Mouse (Mus musculus) liver, adult 2 months (tissue): ENCODE measurements around the gene Cdkal1. TPM values are rescaled to one million over a fixed set of nuclear protein-coding genes. Genes with fewer than 3 reads are reported as not detected.

Source experiments
- DNase-seq: peaks from one replicate; pipeline ENCODE4 v3.0.0-alpha.2; 2011; ENCODE audit warnings: low read depth, low spot score; ENCODE audit errors: extremely low read depth
- H3K27ac ChIP-seq: fragments of 200-500 bp; replicated peaks from 2 replicates; pipeline ENCODE4 v1.5.1; 2012; ENCODE audit warnings: low read depth, mild to moderate bottlenecking, control low read depth, inconsistent platforms, low read length; ENCODE audit not compliant: insufficient read depth
- H3K27me3 ChIP-seq: fragments of 200-500 bp; 2 replicates; pipeline ENCODE4 v1.6.1; 2012; ENCODE audit warnings: mild to moderate bottlenecking, moderate library complexity, low read length, inconsistent platforms; ENCODE audit not compliant: control insufficient read depth, insufficient read depth
- H3K36me3 ChIP-seq: fragments of 200-500 bp; 2 replicates; pipeline ENCODE4 v1.6.1; 2012; ENCODE audit warnings: low read length, inconsistent platforms; ENCODE audit not compliant: control insufficient read depth, insufficient read depth
- H3K4me1 ChIP-seq: fragments of 200-500 bp; 2 replicates; pipeline ENCODE4 v1.6.1; 2011; ENCODE audit warnings: low read length; ENCODE audit not compliant: control insufficient read depth, insufficient read depth
- H3K4me3 ChIP-seq: fragments of 200-500 bp; 2 replicates; pipeline ENCODE4 v1.5.1; 2011; ENCODE audit warnings: low read depth, mild to moderate bottlenecking, control low read depth, low read length, moderate library complexity; ENCODE audit not compliant: insufficient read depth
- H3K79me2 ChIP-seq: fragments of 200-500 bp; 2 replicates; pipeline ENCODE4 v1.6.1; 2012; ENCODE audit warnings: inconsistent platforms, mild to moderate bottlenecking, low read length, moderate library complexity; ENCODE audit not compliant: control insufficient read depth, insufficient read depth
- H3K9ac ChIP-seq: fragments of 200-500 bp; 2 replicates; pipeline ENCODE4 v1.6.1; 2012; ENCODE audit warnings: low read depth, mild to moderate bottlenecking, control low read depth, inconsistent platforms, low read length
- CTCF ChIP-seq: fragments of 200-500 bp; IDR thresholded peaks from 2 replicates; pipeline ENCODE4 v1.5.1; 2011; ENCODE audit warnings: low read depth, low read length, control low read depth
- POLR2A ChIP-seq: fragments of 200-500 bp; IDR thresholded peaks from 2 replicates; pipeline ENCODE4 v1.6.1; 2011; ENCODE audit warnings: low read length, control low read depth; ENCODE audit not compliant: insufficient read depth; ENCODE audit errors: extremely low read depth
- WGBS: fragments of 180-500 bp; shearing (Covaris S2); methylation state at CpG from one replicate; pipeline ENCODE4 v1.1.7; 2018; 5-methylcytosine and 5-hydroxymethylcytosine counted together
- polyA plus RNA-seq: library from polyadenylated mRNA; depleted of rRNA; stranded (reverse); fragments of >200 nt; gene quantifications from 2 replicates; pipeline ENCODE4 v1.2.3, GENCODE M21; 2012
- total RNA-seq: library from RNA; depleted of rRNA; stranded (reverse); fragments of >200 nt; gene quantifications from 2 replicates; pipeline ENCODE4 v1.2.3, GENCODE M21; 2014

Gene Cdkal1
- total and polyA plus RNA-seq, 2 experiments = 1.7 to 13.6 TPM

GRCm38 (mm10) chr13:29162867-29163514 is 692.5 kb downstream of the Cdkal1 start:
- no peaks in the 10 kb centered on the region for H3K4me1 ChIP-seq
- 93% methylated on average over 2 of the region's 2 CpGs for WGBS
- no peaks in the 10 kb centered on the region for H3K36me3 ChIP-seq
- DNase-seq = peak; percentile 59
- H3K4me3 ChIP-seq = no peak overlapping the region
- no peaks in the 10 kb centered on the region for H3K79me2 ChIP-seq
- no peak for TF ChIP-seq POLR2A
- no peak overlapping the region for H3K9ac ChIP-seq
- H3K27ac ChIP-seq = no peak overlapping the region
- H3K27me3 ChIP-seq = no peaks in the 10 kb centered on the region

- no peak overlapping the region for H3K4me3 ChIP-seq
- H3K27ac ChIP-seq = no peak overlapping the region
- no peak for DNase-seq
- H3K79me2 ChIP-seq = no peaks in the 10 kb centered on the region
- no peaks in the 10 kb centered on the region for H3K27me3 ChIP-seq
- WGBS = 39% methylated on average over 3 of the region's 3 CpGs
- H3K9ac ChIP-seq = no peak overlapping the region
- H3K4me1 ChIP-seq = no peaks in the 10 kb centered on the region; the same call in 1 of the 2 replicates
- H3K36me3 ChIP-seq = no peaks in the 10 kb centered on the region
- TF ChIP-seq POLR2A = no peak
- TF ChIP-seq CTCF = no peak
These were observed 693.0 kb downstream of the Cdkal1 start for GRCm38 (mm10) chr13:29162444-29162843.

- TF ChIP-seq POLR2A = no peak
- no peak for TF ChIP-seq CTCF
- WGBS = 90% methylated on average over 3 of the region's 3 CpGs
These were observed 694.0 kb downstream of the Cdkal1 start for GRCm38 (mm10) chr13:29161436-29161835.

GRCm38 (mm10) chr13:29156703-29157102 is 698.8 kb downstream of the Cdkal1 start:
- H3K36me3 ChIP-seq = no peaks in the 10 kb centered on the region
- no peak for TF ChIP-seq POLR2A
- TF ChIP-seq CTCF = no peak
- no peak overlapping the region for H3K4me3 ChIP-seq
- no peak for DNase-seq
- H3K27ac ChIP-seq = no peak overlapping the region
- no peaks in the 10 kb centered on the region for H3K27me3 ChIP-seq
- H3K4me1 ChIP-seq = no peaks in the 10 kb centered on the region; the same call in 1 of the 2 replicates
- 62% methylated on average over 4 of the region's 4 CpGs for WGBS
- no peak overlapping the region for H3K9ac ChIP-seq
- H3K79me2 ChIP-seq = no peaks in the 10 kb centered on the region

More at GRCm38 (mm10) chr13:29161436-29161835, 694.0 kb downstream of the Cdkal1 start:
- H3K4me3 ChIP-seq = no peak overlapping the region
- no peaks in the 10 kb centered on the region; the same call in 1 of the 2 replicates for H3K4me1 ChIP-seq
- no peaks in the 10 kb centered on the region for H3K79me2 ChIP-seq
- H3K9ac ChIP-seq = no peak overlapping the region
- H3K27me3 ChIP-seq = no peaks in the 10 kb centered on the region
- no peaks in the 10 kb centered on the region for H3K36me3 ChIP-seq
- no peak for DNase-seq
- H3K27ac ChIP-seq = no peak overlapping the region

- no peaks in the 10 kb centered on the region for H3K79me2 ChIP-seq
- no peak overlapping the region for H3K4me3 ChIP-seq
- H3K36me3 ChIP-seq = no peaks in the 10 kb centered on the region
- H3K27me3 ChIP-seq = no peaks in the 10 kb centered on the region
- no peak for TF ChIP-seq POLR2A
- TF ChIP-seq CTCF = no peak
- DNase-seq = no peak
- 85% methylated on average over 3 of the region's 3 CpGs for WGBS
- no peak overlapping the region for H3K9ac ChIP-seq
- no peaks in the 10 kb centered on the region; the same call in 1 of the 2 replicates for H3K4me1 ChIP-seq
- H3K27ac ChIP-seq = no peak overlapping the region
These were observed 700.2 kb downstream of the Cdkal1 start for GRCm38 (mm10) chr13:29155297-29155696.

GRCm38 (mm10) chr13:29150120-29150519 is 705.4 kb downstream of the Cdkal1 start:
- Histone ChIP-seq H3K27me3 (no peaks in the 10 kb centered on the region), H3K4me1 (no peaks in the 10 kb centered on the region; the same call in 1 of the 2 replicates), H3K36me3 (no peaks in the 10 kb centered on the region), H3K4me3 (no peak overlapping the region), H3K79me2 (no peaks in the 10 kb centered on the region), H3K27ac (no peak overlapping the region), H3K9ac (no peak overlapping the region)
- 50% methylated on average over 13 of the region's 13 CpGs for WGBS
- no peak for TF ChIP-seq CTCF
- TF ChIP-seq POLR2A = no peak
- no peak for DNase-seq
